ENCODE assay signal across 20 mouse cellular contexts in the genomic region with DNA sequence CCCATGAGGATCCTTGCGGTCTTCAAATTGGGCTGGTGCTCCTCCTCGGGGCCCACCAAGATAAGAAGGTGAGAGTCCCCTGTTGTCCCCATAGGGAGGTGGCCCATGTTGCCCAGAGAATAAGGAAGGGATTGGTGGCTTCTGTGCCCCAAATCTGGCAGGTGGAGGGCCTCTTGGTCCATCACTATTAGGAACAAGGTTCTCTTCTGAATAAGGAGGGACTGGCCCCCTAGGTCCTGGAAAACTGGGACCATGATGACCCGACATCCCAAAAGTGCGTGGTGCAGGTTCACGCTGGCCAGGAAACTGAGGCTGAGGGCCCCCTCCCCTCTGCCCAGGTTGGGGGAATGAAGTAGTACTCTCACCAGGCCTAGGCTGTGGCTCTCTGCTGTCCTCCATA. TPM values are rescaled to one million over a fixed set of nuclear protein-coding genes. Genes with fewer than 3 reads are reported as not detected.
"Had no signal": no experiment of that assay in that cellular context is flagged by ENCODE, and none has a peak within 500 bp of the region (broad histone marks: within the 10 kb centered on the region; RNA-seq: fewer than 3 reads in every experiment).

No protein-coding gene starts in this region.

- H3K4me3 ChIP-seq: liver, embryonic 15.5 days; lung, embryonic 15.5 days; megakaryocyte, embryonic 14.5 days; midbrain, embryonic 12.5 days; neural tube, embryonic 12.5 days; stomach, embryonic 15.5 days had no signal

- H3K27ac ChIP-seq: liver, embryonic 15.5 days; lung, embryonic 15.5 days; macrophage; neural tube, embryonic 12.5 days; stomach, embryonic 15.5 days; stomach, postnatal 0 days had no signal

- H3K4me2 ChIP-seq: liver, embryonic 15.5 days; lung, embryonic 15.5 days; stomach, embryonic 15.5 days had no signal

- H3K9ac ChIP-seq: liver, embryonic 15.5 days; liver, postnatal 0 days; neural tube, embryonic 12.5 days; stomach, embryonic 15.5 days had no signal

- ATAC-seq: liver, postnatal 0 days; lung, postnatal 0 days had no signal

- H3K9me3 ChIP-seq: liver, embryonic 15.5 days; lung, embryonic 15.5 days; megakaryocyte, embryonic 14.5 days; midbrain, embryonic 12.5 days; neural tube, embryonic 12.5 days; stomach, embryonic 15.5 days had no signal

- DNase-seq: liver, postnatal 0 days; lung, adult 2 months; lung, postnatal 14 days; lung, postnatal 36 days; right cerebral cortex, postnatal 14 days; thymus, adult 2 months; thymus, postnatal 25 days; thymus, postnatal 4 days had no signal

- H3K4me1 ChIP-seq: lung, embryonic 15.5 days; stomach, embryonic 15.5 days had no signal

- H3K27me3 ChIP-seq: liver, embryonic 15.5 days; lung, embryonic 15.5 days; megakaryocyte, embryonic 14.5 days; midbrain, embryonic 12.5 days; neural tube, embryonic 12.5 days; stomach, embryonic 15.5 days had no signal

RNA-seq across cellular contexts. Expression of gene Tcfl5, which starts 18.0 kb away (rescaled TPM):
- total RNA-seq: megakaryocyte progenitor cell, adult 5-6 weeks; neutrophil, adult 5-6 weeks had no signal
- polyA plus RNA-seq: liver, embryonic 15.5 days; liver, postnatal 0 days; lung, postnatal 0 days; macrophage; spleen, adult 2 months had no signal
